Mouse (Mus musculus) CH12.LX (cell line): ENCODE results near the gene Uqcrq.

Experiments
- CTCF ChIP-seq, 2 experiments: IDR thresholded peaks in 1 of 2; conservative IDR thresholded peaks in 1 of 2; 2 replicates each; pipeline ENCODE4 v1.5.1; 2011 to 2012; ENCODE audit warnings: low read depth in 2 of 2, low read length in 2 of 2, improper control_type of control experiment in 1 of 2, inconsistent platforms in 1 of 2, mild to moderate bottlenecking in 1 of 2, moderate library complexity in 1 of 2
- HCFC1 ChIP-seq: IDR thresholded peaks from 2 replicates; pipeline ENCODE4 v1.6.1; 2012; ENCODE audit warnings: low read depth, mild to moderate bottlenecking, inconsistent platforms, low read length, improper control_type of control experiment
- KAT2A ChIP-seq: IDR thresholded peaks from 2 replicates; pipeline ENCODE4 v1.6.1; 2012; ENCODE audit warnings: low read length, improper control_type of control experiment, inconsistent platforms; ENCODE audit not compliant: insufficient replicate concordance
- POLR2A ChIP-seq: IDR thresholded peaks from 2 replicates; pipeline ENCODE4 v1.6.1; 2011; ENCODE audit warnings: low read depth, mild to moderate bottlenecking, improper control_type of control experiment, low read length
- SIN3A ChIP-seq: IDR thresholded peaks from 2 replicates; pipeline ENCODE4 v1.6.1; 2012; ENCODE audit warnings: low read length, improper control_type of control experiment, inconsistent platforms

DNA sequence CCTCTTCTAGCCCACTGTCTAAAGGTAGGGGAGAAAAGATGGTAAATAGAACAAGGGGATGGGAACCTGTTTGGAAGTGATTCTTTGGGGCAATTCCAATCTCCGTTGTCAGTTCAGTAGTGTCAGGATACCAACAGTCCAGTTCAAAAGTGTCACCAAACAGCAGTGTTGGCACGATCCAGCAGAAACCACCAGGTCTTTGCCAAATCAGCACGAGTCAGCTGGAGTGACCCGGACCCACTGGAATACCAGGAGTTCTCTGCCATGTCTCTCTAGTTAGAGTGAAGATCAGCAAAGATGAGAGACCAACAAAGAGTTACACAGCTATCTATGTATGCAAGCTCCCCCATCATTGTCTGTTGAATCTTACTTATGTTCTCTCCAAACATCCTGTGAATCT lies 16.8 kb downstream of the Uqcrq start:
- TF ChIP-seq POLR2A (no peak), CTCF (conservative IDR thresholded peaks at IDR 0.05 in 1 of 2, IDR thresholded peaks at IDR 0.05 in 1 of 2; ENCODE audit: low read depth in 2 of 2, low read length in 2 of 2) (no peak), SIN3A (no peak), HCFC1 (no peak), KAT2A (no peak)
